Mouse (Mus musculus) intestine, embryonic 14.5 days (tissue): ENCODE measurements at regions not wholly inside any gene's neighbourhood (a gene's known extent, or its start where the extent isn't known, plus 50 kb on each side); places are given as distances from the start of the nearest gene placed in this dataset.
A peak's percentile ranks its signal among the peaks of the same experiment; 100 is the strongest.

Experiments used
- ATAC-seq: fragments of 200-750 bp; cut with Nextera tagmentation; replicated peaks from 2 replicates; pipeline ENCODE4 v1.8.0; 2017; ENCODE audit warnings: low read depth, moderate number of reproducible peaks, moderate TSS enrichment, moderate library complexity; ENCODE audit not compliant: low FRiP score, low TSS enrichment
- DNase-seq: peaks from one replicate; pipeline ENCODE4 v3.0.0-alpha.2; 2018; ENCODE audit warnings: low spot score
- H3K27ac ChIP-seq: fragments of 300-500 bp; sonication (generic); 2 replicates; pipeline ENCODE4 v1.5.1; 2014; ENCODE audit warnings: low read depth, mild to moderate bottlenecking, control low read depth
- H3K27me3 ChIP-seq: fragments of 300-500 bp; sonication (generic); replicated peaks from 2 replicates; pipeline ENCODE4 v1.6.1; 2014; ENCODE audit warnings: low read length, control low read depth; ENCODE audit not compliant: control insufficient read depth, insufficient read depth
- H3K36me3 ChIP-seq: fragments of 300-500 bp; sonication (generic); 2 replicates; pipeline ENCODE4 v1.6.1; 2014; ENCODE audit warnings: low read length, control low read depth; ENCODE audit not compliant: control insufficient read depth, insufficient read depth
- H3K4me1 ChIP-seq: fragments of 300-500 bp; sonication (generic); replicated peaks from 2 replicates; pipeline ENCODE4 v1.6.1; 2014; ENCODE audit warnings: low read length, control low read depth, mixed read lengths; ENCODE audit not compliant: control insufficient read depth, insufficient read depth
- H3K4me2 ChIP-seq: fragments of 300-500 bp; sonication (generic); 2 replicates; pipeline ENCODE4 v1.6.1; 2014; ENCODE audit warnings: low read length
- H3K4me3 ChIP-seq: fragments of 300-500 bp; sonication (generic); 2 replicates; pipeline ENCODE4 v1.5.1; 2014; ENCODE audit warnings: low read depth, low read length, control low read depth, mixed read lengths
- H3K9ac ChIP-seq: fragments of 300-500 bp; sonication (generic); 2 replicates; pipeline ENCODE4 v1.6.1; 2014; ENCODE audit warnings: mild to moderate bottlenecking, low read length
- H3K9me3 ChIP-seq: fragments of 300-500 bp; sonication (generic); 2 replicates; pipeline ENCODE4 v1.6.1; 2016; ENCODE audit warnings: low read length, control low read depth; ENCODE audit not compliant: control insufficient read depth
- WGBS: fragments of 180-500 bp; shearing (Covaris S2); extraction: QIAGEN DNeasy Blood & Tissue Kit; methylation state at CpG from one replicate; pipeline ENCODE4 v1.1.7; 2014; 5-methylcytosine and 5-hydroxymethylcytosine counted together

DNA sequence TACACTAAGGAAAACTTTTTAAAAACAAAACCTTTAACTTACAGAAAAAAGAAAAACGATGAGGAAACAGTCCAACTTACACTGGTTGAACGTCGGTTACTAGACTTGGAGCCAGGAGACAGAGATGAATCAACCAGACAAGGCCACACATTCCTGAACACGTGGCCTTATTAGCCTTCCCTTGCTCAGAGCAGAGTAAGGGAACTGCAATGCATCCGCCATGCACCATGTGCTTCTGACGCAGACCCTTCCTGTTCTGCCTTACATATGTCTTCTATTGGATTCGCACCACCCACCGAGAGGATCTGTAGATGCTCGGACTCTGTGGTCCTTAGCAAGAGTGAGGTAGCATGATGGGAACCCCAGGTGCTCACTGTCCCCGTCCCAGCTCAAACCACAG, 336.2 kb upstream of the Zfp637 start:
- ATAC-seq (no peak), DNase-seq (peak; percentile 45)
- Histone ChIP-seq H3K27ac (no peak overlapping the region), H3K4me3 (no peak overlapping the region), H3K36me3 (no peaks in the 10 kb centered on the region), H3K4me2 (no peak overlapping the region), H3K9ac (no peak overlapping the region), H3K27me3 (no peaks in the 10 kb centered on the region), H3K4me1 (peaks cover 11% of the 10 kb centered on the region; the same call in 1 of the 2 replicates), H3K9me3 (no peaks in the 10 kb centered on the region)
- 76% methylated on average over 10 of the region's 10 CpGs for WGBS

DNA sequence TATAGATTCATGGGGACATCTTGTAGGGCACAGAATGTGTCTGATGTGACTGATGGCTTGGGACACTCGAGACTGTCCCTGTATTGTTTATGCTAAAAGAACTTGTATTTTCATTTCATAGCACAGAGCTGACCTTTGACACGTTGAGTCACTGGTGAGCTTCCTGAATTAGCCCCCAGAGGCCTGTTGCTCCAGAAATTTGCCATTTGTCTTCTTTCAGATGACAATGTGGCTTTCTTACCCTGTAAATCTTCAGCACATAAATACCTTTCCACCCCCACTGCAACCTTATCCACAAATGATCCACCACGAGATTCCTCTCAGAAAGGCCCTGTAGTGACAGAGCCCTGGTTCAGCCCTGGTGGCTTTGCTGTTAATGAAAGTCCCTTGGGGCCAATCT, 335.5 kb upstream of the Zfp637 start:
- peaks cover 11% of the 10 kb centered on the region; the same call in 1 of the 2 replicates for H3K4me1 ChIP-seq
- no peaks in the 10 kb centered on the region for H3K27me3 ChIP-seq
- H3K36me3 ChIP-seq = no peaks in the 10 kb centered on the region
- H3K27ac ChIP-seq = no peak overlapping the region
- ATAC-seq = no peak
- no peak overlapping the region for H3K4me3 ChIP-seq
- WGBS = 31% methylated on average over 3 of the region's 3 CpGs
- peak; percentile 13 for DNase-seq
- no peak overlapping the region for H3K4me2 ChIP-seq
- no peak overlapping the region for H3K9ac ChIP-seq
- H3K9me3 ChIP-seq = no peaks in the 10 kb centered on the region

DNA sequence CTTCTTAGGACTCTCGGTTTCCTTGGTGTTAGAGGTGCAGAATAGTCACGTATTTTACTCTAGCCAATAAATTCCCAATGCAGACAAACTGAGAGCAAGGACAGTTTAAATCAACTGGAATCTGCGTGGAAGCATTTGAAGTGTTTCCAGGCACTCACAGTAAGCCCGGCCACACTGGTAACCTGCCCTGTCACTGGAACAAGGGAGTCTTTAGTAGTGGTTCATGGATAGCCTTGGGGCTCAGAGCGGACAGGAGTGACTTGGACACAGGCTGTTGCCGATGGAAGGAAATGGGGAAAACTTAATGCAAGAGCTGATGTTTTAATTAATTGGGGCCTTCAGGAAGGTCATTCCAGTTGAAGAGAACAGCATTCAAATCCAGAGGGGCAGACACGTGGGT, 334.4 kb upstream of the Zfp637 start:
- 65% methylated on average over 7 of the region's 7 CpGs for WGBS
- Histone ChIP-seq H3K27me3 (no peaks in the 10 kb centered on the region), H3K4me2 (no peak overlapping the region), H3K36me3 (no peaks in the 10 kb centered on the region), H3K4me1 (peaks cover 11% of the 10 kb centered on the region; the same call in 1 of the 2 replicates), H3K9ac (no peak overlapping the region), H3K4me3 (no peak overlapping the region), H3K9me3 (no peaks in the 10 kb centered on the region), H3K27ac (no peak overlapping the region)
- ATAC-seq (no peak), DNase-seq (peak; percentile 35)

DNA sequence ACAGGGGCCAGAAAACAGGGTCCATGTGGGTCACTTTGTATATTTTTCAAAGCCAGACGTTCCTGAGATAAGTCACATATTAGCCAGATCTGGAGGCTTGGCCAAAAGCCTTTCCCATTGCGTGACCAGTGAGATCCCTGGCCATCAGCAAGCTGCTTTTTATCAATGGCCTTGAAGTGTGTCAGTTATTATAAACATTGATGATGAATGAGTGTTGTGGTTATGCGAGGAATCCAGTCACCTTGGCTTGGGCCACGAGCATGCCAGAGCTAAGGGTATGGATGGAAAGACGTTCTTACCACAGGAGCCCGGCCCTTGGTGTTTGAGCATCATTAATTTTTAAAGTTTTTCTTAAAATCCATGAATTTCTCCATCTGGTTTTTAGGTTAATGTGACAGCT, 332.1 kb upstream of the Zfp637 start:
- Histone ChIP-seq H3K36me3 (no peaks in the 10 kb centered on the region), H3K27me3 (no peaks in the 10 kb centered on the region), H3K4me3 (no peak overlapping the region), H3K4me2 (no peak overlapping the region), H3K27ac (no peak overlapping the region), H3K4me1 (peaks cover 11% of the 10 kb centered on the region; the same call in 1 of the 2 replicates), H3K9me3 (no peaks in the 10 kb centered on the region), H3K9ac (no peak overlapping the region)
- ATAC-seq = no peak
- peak; percentile 45 for DNase-seq
- WGBS = 16% methylated on average over 6 of the region's 6 CpGs

DNA sequence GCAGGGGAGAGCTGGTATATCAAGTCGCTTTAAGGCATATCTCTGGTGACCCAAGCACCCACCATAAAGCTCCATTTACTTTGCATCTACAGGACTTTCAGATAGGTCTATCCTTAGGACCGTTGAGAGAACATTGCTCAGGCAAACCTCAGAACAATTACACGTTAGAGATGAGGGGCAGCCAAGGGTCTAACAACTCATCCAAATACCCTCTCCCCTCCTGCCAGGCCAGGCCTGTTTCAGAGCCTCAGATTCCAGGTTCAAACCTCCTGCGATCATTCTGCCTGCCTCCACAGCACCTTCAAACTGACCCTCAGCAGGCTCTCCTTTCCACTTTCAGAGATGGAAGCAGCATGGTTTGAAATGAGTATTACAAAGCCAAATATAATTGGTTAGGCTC, 331.0 kb upstream of the Zfp637 start:
- DNase-seq (no peak), ATAC-seq (no peak)
- H3K9me3 ChIP-seq = no peaks in the 10 kb centered on the region
- H3K4me1 ChIP-seq = peaks cover 11% of the 10 kb centered on the region; the same call in 1 of the 2 replicates
- WGBS = 89% methylated on average over 4 of the region's 4 CpGs
- no peaks in the 10 kb centered on the region for H3K36me3 ChIP-seq
- H3K27me3 ChIP-seq = no peaks in the 10 kb centered on the region
- no peak overlapping the region for H3K4me3 ChIP-seq
- no peak overlapping the region for H3K4me2 ChIP-seq
- no peak overlapping the region for H3K9ac ChIP-seq
- H3K27ac ChIP-seq = no peak overlapping the region

DNA sequence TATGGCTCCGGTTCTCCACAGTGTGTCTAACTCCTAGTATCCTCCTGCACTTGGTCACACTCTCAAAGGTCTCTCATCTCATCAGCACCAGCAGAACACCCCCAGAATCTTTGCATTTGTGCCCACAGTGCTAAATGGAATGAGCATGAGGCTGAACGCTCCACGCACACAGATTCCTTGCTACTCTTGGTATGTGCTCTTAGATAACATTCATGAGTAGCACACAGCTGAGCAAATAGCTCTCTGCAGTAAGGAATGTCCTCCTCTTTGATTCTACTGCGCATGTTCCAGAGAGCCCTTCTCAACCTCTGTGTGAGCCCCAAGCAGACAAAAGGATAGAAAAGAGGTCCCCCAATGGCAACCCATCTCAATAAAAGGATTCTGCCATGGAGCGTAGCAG, 326.1 kb upstream of the Zfp637 start:
- H3K27ac ChIP-seq = no peak overlapping the region
- H3K4me1 ChIP-seq = no peaks in the 10 kb centered on the region
- no peak for ATAC-seq
- H3K9me3 ChIP-seq = no peaks in the 10 kb centered on the region
- no peaks in the 10 kb centered on the region for H3K27me3 ChIP-seq
- H3K4me2 ChIP-seq = no peak overlapping the region
- no peaks in the 10 kb centered on the region for H3K36me3 ChIP-seq
- WGBS = 75% methylated on average over 5 of the region's 5 CpGs
- peak; percentile 46 for DNase-seq
- H3K9ac ChIP-seq = no peak overlapping the region
- H3K4me3 ChIP-seq = no peak overlapping the region

DNA sequence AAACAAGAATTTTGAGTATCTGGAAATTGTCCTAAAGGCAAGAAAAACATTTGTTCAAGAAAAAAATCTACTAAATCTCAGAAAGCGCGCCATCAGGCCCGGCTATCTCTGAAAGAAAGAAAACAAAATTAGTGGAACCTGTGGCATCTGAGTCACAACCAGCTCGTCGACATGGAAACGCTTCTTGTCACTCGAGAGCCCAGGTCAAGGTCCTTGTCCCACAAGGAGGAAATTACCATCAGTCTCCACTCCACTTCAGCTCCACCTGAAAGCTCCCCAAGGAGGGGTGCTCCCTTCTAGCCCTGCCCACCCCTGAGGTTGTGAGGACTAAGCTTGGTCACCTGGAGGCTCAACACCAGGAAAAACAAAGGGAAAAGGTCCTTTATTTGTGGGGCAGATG, 324.1 kb upstream of the Zfp637 start:
- no peak overlapping the region for H3K9ac ChIP-seq
- DNase-seq (peak; percentile 42), ATAC-seq (no peak)
- H3K4me1 ChIP-seq = no peaks in the 10 kb centered on the region
- H3K4me3 ChIP-seq = no peak overlapping the region
- 56% methylated on average over 7 of the region's 7 CpGs for WGBS
- no peaks in the 10 kb centered on the region for H3K9me3 ChIP-seq
- no peaks in the 10 kb centered on the region for H3K36me3 ChIP-seq
- no peak overlapping the region for H3K27ac ChIP-seq
- H3K4me2 ChIP-seq = no peak overlapping the region
- H3K27me3 ChIP-seq = no peaks in the 10 kb centered on the region

DNA sequence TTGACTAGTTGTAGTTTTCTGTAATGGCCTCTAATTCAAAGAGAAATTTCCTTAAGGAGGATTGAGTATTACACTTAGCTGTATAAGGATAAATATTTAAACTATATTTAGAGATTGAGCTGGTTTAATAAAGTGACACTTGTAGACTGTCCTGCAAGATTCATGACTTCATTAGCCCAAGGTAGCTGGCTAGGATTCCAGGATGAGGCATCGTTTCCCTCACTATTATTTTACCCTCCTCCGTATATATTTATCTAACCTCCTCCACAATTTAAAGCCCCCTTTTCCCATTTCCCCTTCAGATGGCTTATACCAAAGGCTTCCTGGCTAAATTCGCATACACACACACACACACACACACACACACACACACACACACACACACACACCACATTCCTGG, 322.0 kb upstream of the Zfp637 start:
- WGBS = 41% methylated on average over 3 of the region's 3 CpGs
- DNase-seq = peak; percentile 24
- no peak overlapping the region for H3K27ac ChIP-seq
- no peak overlapping the region for H3K4me2 ChIP-seq
- no peaks in the 10 kb centered on the region for H3K36me3 ChIP-seq
- no peak overlapping the region for H3K4me3 ChIP-seq
- H3K9ac ChIP-seq = no peak overlapping the region
- H3K4me1 ChIP-seq = no peaks in the 10 kb centered on the region
- no peaks in the 10 kb centered on the region for H3K27me3 ChIP-seq
- H3K9me3 ChIP-seq = no peaks in the 10 kb centered on the region
- no peak for ATAC-seq

DNA sequence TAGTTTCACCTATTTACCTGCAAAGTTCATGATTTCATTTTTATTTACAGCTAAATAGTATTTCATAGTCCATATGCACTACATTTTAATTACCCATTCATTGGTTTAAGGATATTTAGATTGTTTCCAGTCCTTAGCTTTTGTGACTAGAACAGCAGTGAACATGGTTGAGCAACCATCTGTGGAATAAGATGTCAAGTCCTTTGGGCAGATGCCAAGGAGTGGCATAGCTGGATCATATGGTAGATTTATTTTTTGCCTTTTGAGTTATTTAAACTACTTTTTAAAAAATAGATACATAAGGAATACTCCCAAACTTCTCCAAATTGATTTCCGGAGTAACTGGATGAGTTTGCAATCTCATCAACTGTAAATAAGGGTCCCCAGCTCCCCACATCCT, 321.5 kb upstream of the Zfp637 start:
- Histone ChIP-seq H3K9me3 (no peaks in the 10 kb centered on the region), H3K9ac (no peak overlapping the region), H3K27me3 (no peaks in the 10 kb centered on the region), H3K27ac (no peak overlapping the region), H3K4me3 (no peak overlapping the region), H3K4me1 (no peaks in the 10 kb centered on the region), H3K4me2 (no peak overlapping the region), H3K36me3 (no peaks in the 10 kb centered on the region)
- DNase-seq = no peak
- WGBS = 97% methylated on average over 1 of the region's 1 CpGs
- ATAC-seq = no peak
